Mouse (Mus musculus): ENCODE measurements at regions not wholly inside any gene's neighbourhood (a gene's known extent, or its start where the extent isn't known, plus 50 kb on each side); places are given as distances from the start of the nearest gene placed in this dataset.

GRCm38 (mm10) chr7:136048925-136049586 lies 332.9 kb upstream of the Mki67 start:
- 42% methylated on average over 8 of the region's 8 CpGs for WGBS
- no peak for DNase-seq (ENCODE audit: low spot score)
- Histone ChIP-seq H3K9me3 (replicated peaks) (no peaks in the 10 kb centered on the region), H3K4me3 (no peak overlapping the region), H3K27me3 (ENCODE audit: low read depth, poor library complexity, severe bottlenecking) (0 out of 2 replicates have a peak, but pooled peaks cover 13% of the 10 kb centered on the region), H3K36me3 (no peaks in the 10 kb centered on the region), H3K27ac (replicated peaks) (peak overlapping the region; percentile 74), H3K4me1 (peaks cover 44% of the 10 kb centered on the region)

- Histone ChIP-seq H3K4me3 (no peak overlapping the region), H3K27me3 (ENCODE audit: low read depth, poor library complexity, severe bottlenecking) (0 out of 2 replicates have a peak, but pooled peaks cover 13% of the 10 kb centered on the region), H3K9me3 (replicated peaks) (no peaks in the 10 kb centered on the region), H3K4me1 (peaks cover 44% of the 10 kb centered on the region), H3K27ac (replicated peaks) (peak overlapping the region; percentile 74), H3K36me3 (no peaks in the 10 kb centered on the region)
- no peak for DNase-seq (ENCODE audit: low spot score)
- WGBS = 84% methylated on average over 4 of the region's 4 CpGs
These were observed 333.4 kb upstream of the Mki67 start for GRCm38 (mm10) chr7:136049587-136049930.

DNA sequence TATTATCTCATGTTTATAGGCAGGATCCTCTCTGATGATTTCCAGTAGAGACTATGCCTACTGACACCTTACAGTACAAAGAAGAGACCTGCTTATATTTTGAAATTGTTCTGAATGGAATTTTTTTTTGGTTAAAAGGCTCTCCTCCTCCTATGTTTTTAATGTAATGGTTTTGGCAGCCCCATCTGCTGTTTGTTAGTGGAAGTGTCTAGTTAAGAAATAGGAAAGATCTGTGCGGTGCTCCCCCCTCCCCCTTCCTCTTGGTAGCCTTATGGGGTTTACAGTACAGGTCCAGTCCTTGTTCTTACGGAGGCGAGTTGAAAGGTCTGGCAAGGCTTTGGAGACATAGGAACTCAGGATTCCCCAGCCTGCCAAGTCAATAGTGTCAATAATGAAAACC lies 334.0 kb upstream of the Mki67 start:
- Histone ChIP-seq H3K27ac (replicated peaks) (no peak overlapping the region; the same call in 1 of the 2 replicates), H3K4me1 (peaks cover 44% of the 10 kb centered on the region), H3K9me3 (replicated peaks) (no peaks in the 10 kb centered on the region), H3K4me3 (no peak overlapping the region), H3K27me3 (ENCODE audit: low read depth, poor library complexity, severe bottlenecking) (0 out of 2 replicates have a peak, but pooled peaks cover 13% of the 10 kb centered on the region), H3K36me3 (no peaks in the 10 kb centered on the region)
- no peak for DNase-seq (ENCODE audit: low spot score)
- 86% methylated on average over 3 of the region's 3 CpGs for WGBS

- H3K4me3 ChIP-seq = no peak overlapping the region
- H3K9me3 ChIP-seq (replicated peaks) = no peaks in the 10 kb centered on the region
- H3K36me3 ChIP-seq = no peaks in the 10 kb centered on the region
- H3K27me3 ChIP-seq (ENCODE audit: low read depth, poor library complexity, severe bottlenecking) = no peaks in the 10 kb centered on the region
- WGBS = 75% methylated on average over 16 of the region's 16 CpGs
- no peak for DNase-seq (ENCODE audit: low spot score)
- peaks cover 38% of the 10 kb centered on the region for H3K4me1 ChIP-seq
- no peak overlapping the region for H3K27ac ChIP-seq (replicated peaks)
These were observed 340.8 kb upstream of the Mki67 start for GRCm38 (mm10) chr7:136056876-136057484.

GRCm38 (mm10) chr7:136058319-136058718 lies 342.2 kb upstream of the Mki67 start:
- no peak overlapping the region for H3K4me3 ChIP-seq
- peaks cover 48% of the 10 kb centered on the region for H3K4me1 ChIP-seq
- H3K27me3 ChIP-seq (ENCODE audit: low read depth, poor library complexity, severe bottlenecking) = no peaks in the 10 kb centered on the region
- DNase-seq (ENCODE audit: low spot score) = no peak
- H3K36me3 ChIP-seq = no peaks in the 10 kb centered on the region
- H3K27ac ChIP-seq (replicated peaks) = no peak overlapping the region
- no peaks in the 10 kb centered on the region for H3K9me3 ChIP-seq (replicated peaks)
- 87% methylated on average over 5 of the region's 5 CpGs for WGBS

GRCm38 (mm10) chr7:136058751-136059681 lies 342.9 kb upstream of the Mki67 start:
- Histone ChIP-seq H3K9me3 (replicated peaks) (no peaks in the 10 kb centered on the region), H3K36me3 (no peaks in the 10 kb centered on the region), H3K27me3 (ENCODE audit: low read depth, poor library complexity, severe bottlenecking) (no peaks in the 10 kb centered on the region), H3K4me1 (peaks cover 49% of the 10 kb centered on the region), H3K4me3 (no peak overlapping the region), H3K27ac (replicated peaks) (0 out of 2 replicates have a peak overlapping the region, but pooled peaks have one; percentile 25)
- 74% methylated on average over 14 of the region's 14 CpGs for WGBS
- no peak for DNase-seq (ENCODE audit: low spot score)

- Histone ChIP-seq H3K4me3 (no peak overlapping the region; the same call in 1 of the 2 replicates), H3K27me3 (ENCODE audit: low read depth, poor library complexity, severe bottlenecking) (no peaks in the 10 kb centered on the region), H3K4me1 (peaks cover 51% of the 10 kb centered on the region), H3K27ac (replicated peaks) (peak overlapping the region; percentile 25; the same call in 1 of the 2 replicates), H3K9me3 (replicated peaks) (no peaks in the 10 kb centered on the region), H3K36me3 (no peaks in the 10 kb centered on the region)
- WGBS = 61% methylated on average over 11 of the region's 11 CpGs
- no peak for DNase-seq (ENCODE audit: low spot score)
These were observed 343.7 kb upstream of the Mki67 start for GRCm38 (mm10) chr7:136059896-136060295.

GRCm38 (mm10) chr7:136060339-136061073 lies 344.3 kb upstream of the Mki67 start:
- peak; percentile 72 for DNase-seq (ENCODE audit: low spot score)
- WGBS = 13% methylated on average over 29 of the region's 29 CpGs
- H3K4me3 ChIP-seq = peak overlapping the region; percentile 44
- H3K36me3 ChIP-seq = no peaks in the 10 kb centered on the region
- peak overlapping the region; percentile 91 for H3K27ac ChIP-seq (replicated peaks)
- H3K4me1 ChIP-seq = peaks cover 54% of the 10 kb centered on the region
- H3K27me3 ChIP-seq (ENCODE audit: low read depth, poor library complexity, severe bottlenecking) = no peaks in the 10 kb centered on the region
- H3K9me3 ChIP-seq (replicated peaks) = no peaks in the 10 kb centered on the region

DNA sequence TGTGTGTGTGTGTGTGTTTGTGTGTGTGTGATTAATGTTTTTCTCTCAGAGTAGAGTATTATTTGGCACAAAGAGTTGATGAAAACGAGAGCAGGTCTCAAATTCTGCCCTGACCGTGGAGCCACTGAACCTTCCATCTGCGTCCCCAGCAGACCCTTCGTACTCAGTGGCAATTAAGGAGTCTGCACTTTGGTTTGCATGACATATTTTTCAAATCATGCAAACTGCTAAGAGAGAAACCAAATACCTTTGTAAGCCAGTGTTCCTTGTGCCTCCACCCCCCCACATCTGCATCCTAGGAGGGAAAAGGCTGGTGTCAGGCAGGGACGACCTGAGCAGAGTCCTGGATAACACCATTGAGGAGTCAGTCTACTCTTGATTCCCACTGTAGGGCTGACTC lies 346.5 kb upstream of the Mki67 start:
- no peak for DNase-seq (ENCODE audit: low spot score)
- H3K4me3 ChIP-seq = no peak overlapping the region
- H3K27ac ChIP-seq (replicated peaks) = no peak overlapping the region
- no peaks in the 10 kb centered on the region for H3K36me3 ChIP-seq
- no peaks in the 10 kb centered on the region for H3K27me3 ChIP-seq (ENCODE audit: low read depth, poor library complexity, severe bottlenecking)
- H3K9me3 ChIP-seq (replicated peaks) = no peaks in the 10 kb centered on the region
- H3K4me1 ChIP-seq = peaks cover 53% of the 10 kb centered on the region
- 69% methylated on average over 5 of the region's 5 CpGs for WGBS

DNA sequence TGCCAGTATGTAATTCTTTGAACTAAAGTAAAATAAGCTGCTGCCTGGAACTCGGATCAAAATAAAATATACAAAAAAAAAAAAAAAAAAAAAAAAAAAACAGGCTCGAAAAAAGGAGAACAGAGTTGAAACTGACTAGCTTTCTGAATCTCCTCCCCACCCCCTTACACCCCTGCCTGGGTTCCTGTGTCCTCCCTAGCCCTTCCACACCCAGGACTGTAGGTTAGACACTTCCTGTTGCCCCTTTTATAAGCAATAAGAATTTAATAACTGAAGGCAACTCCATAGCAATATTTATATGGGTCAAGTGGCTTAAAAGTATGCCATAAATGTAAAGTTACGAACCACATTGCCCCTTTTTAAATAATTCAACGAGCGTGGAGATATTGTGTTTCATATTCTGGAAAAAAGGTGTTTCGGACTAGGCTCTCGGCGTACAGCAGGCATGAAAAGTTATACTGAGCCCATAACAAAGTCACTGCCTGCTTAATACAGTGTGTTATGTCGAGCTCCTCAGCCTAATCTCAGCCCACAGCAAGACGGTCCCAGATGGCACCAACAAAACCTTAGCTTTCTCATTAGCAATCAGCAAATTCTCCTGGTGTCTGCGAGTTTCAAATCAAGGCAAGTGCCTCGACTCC lies 349.0 kb upstream of the Mki67 start:
- Histone ChIP-seq H3K9me3 (replicated peaks) (no peaks in the 10 kb centered on the region), H3K4me1 (peaks cover 35% of the 10 kb centered on the region), H3K4me3 (no peak overlapping the region), H3K27ac (replicated peaks) (no peak overlapping the region), H3K36me3 (no peaks in the 10 kb centered on the region), H3K27me3 (ENCODE audit: low read depth, poor library complexity, severe bottlenecking) (no peaks in the 10 kb centered on the region)
- DNase-seq (ENCODE audit: low spot score) = no peak
- 77% methylated on average over 12 of the region's 12 CpGs for WGBS

- H3K9me3 ChIP-seq (replicated peaks) = no peaks in the 10 kb centered on the region
- 71% methylated on average over 10 of the region's 10 CpGs for WGBS
- no peaks in the 10 kb centered on the region for H3K36me3 ChIP-seq
- H3K4me3 ChIP-seq = no peak overlapping the region
- H3K4me1 ChIP-seq = peaks cover 31% of the 10 kb centered on the region
- DNase-seq (ENCODE audit: low spot score) = no peak
- no peak overlapping the region for H3K27ac ChIP-seq (replicated peaks)
- no peaks in the 10 kb centered on the region for H3K27me3 ChIP-seq (ENCODE audit: low read depth, poor library complexity, severe bottlenecking)
These were observed 349.5 kb upstream of the Mki67 start for GRCm38 (mm10) chr7:136065679-136066055.

DNA sequence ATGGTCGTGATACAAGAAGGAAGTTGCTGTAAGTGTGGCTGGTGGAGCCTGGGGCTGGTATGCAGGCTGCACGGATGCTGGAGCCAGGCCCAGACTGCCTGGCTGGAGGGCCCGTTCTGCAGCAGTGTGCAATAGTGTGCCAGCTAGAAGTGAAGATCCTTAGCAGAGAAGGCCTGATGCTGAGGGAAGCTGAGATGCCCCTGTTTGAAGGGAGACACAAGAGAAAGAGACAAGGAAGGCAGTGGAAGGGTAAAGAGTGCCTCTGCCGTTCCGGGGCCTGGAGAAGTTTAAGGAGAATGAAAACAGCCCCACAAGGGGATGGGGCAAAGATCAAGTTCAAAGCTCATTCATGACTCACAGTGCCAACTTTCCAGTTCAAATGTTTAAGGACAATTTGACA lies 354.7 kb upstream of the Mki67 start:
- no peaks in the 10 kb centered on the region for H3K9me3 ChIP-seq (replicated peaks)
- no peaks in the 10 kb centered on the region; the same call in 1 of the 2 replicates for H3K4me1 ChIP-seq
- no peak overlapping the region for H3K4me3 ChIP-seq
- no peak for DNase-seq (ENCODE audit: low spot score)
- no peaks in the 10 kb centered on the region for H3K36me3 ChIP-seq
- no peaks in the 10 kb centered on the region for H3K27me3 ChIP-seq (ENCODE audit: low read depth, poor library complexity, severe bottlenecking)
- no peak overlapping the region for H3K27ac ChIP-seq (replicated peaks)
- WGBS = 87% methylated on average over 5 of the region's 5 CpGs
